Mouse (Mus musculus): ENCODE measurements at regions not wholly inside any gene's neighbourhood (a gene's known extent, or its start where the extent isn't known, plus 50 kb on each side); places are given as distances from the start of the nearest gene placed in this dataset.

- Histone ChIP-seq H3K36me3 (ENCODE audit: control insufficient read depth, insufficient read depth, low read length) (no peaks in the 10 kb centered on the region), H3K9ac (ENCODE audit: low read length) (no peak overlapping the region), H3K27ac (ENCODE audit: low read depth) (no peak overlapping the region), H3K4me1 (replicated peaks; ENCODE audit: control insufficient read depth, insufficient read depth, low read length) (peaks cover 12% of the 10 kb centered on the region), H3K27me3 (replicated peaks; ENCODE audit: control insufficient read depth, insufficient read depth, low read length) (no peaks in the 10 kb centered on the region), H3K4me2 (ENCODE audit: low read length) (no peak overlapping the region), H3K4me3 (ENCODE audit: low read depth, low read length) (no peak overlapping the region), H3K9me3 (ENCODE audit: control insufficient read depth, low read length) (no peaks in the 10 kb centered on the region)
- WGBS = 22% methylated on average over 2 of the region's 2 CpGs
- 0 out of 2 replicates have a peak, but pooled peaks have one; percentile 43 for ATAC-seq (replicated peaks; ENCODE audit: low FRiP score, low TSS enrichment, low read depth)
- DNase-seq (ENCODE audit: low spot score) = no peak
Observed at GRCm38 (mm10) chr4:87657855-87658254, 375.3 kb downstream of the Mllt3 start.

- DNase-seq (ENCODE audit: low spot score) (no peak), ATAC-seq (replicated peaks; ENCODE audit: low FRiP score, low TSS enrichment, low read depth) (no peak)
- Histone ChIP-seq H3K27me3 (replicated peaks; ENCODE audit: control insufficient read depth, insufficient read depth, low read length) (no peaks in the 10 kb centered on the region), H3K9me3 (ENCODE audit: control insufficient read depth, low read length) (no peaks in the 10 kb centered on the region), H3K4me3 (ENCODE audit: low read depth, low read length) (no peak overlapping the region), H3K36me3 (ENCODE audit: control insufficient read depth, insufficient read depth, low read length) (no peaks in the 10 kb centered on the region), H3K9ac (ENCODE audit: low read length) (no peak overlapping the region), H3K27ac (ENCODE audit: low read depth) (no peak overlapping the region), H3K4me2 (ENCODE audit: low read length) (no peak overlapping the region), H3K4me1 (replicated peaks; ENCODE audit: control insufficient read depth, insufficient read depth, low read length) (peaks cover 13% of the 10 kb centered on the region)
- WGBS = 80% methylated on average over 5 of the region's 5 CpGs
Observed at GRCm38 (mm10) chr4:87653440-87654165, 379.6 kb downstream of the Mllt3 start.

- ATAC-seq (replicated peaks; ENCODE audit: low FRiP score, low TSS enrichment, low read depth) = no peak
Observed at GRCm38 (mm10) chr4:87652314-87652934, 380.7 kb downstream of the Mllt3 start.

GRCm38 (mm10) chr4:87651275-87651674 lies 381.9 kb downstream of the Mllt3 start:
- no peak overlapping the region for H3K27ac ChIP-seq (ENCODE audit: low read depth)
- H3K36me3 ChIP-seq (ENCODE audit: control insufficient read depth, insufficient read depth, low read length) = no peaks in the 10 kb centered on the region
- H3K4me3 ChIP-seq (ENCODE audit: low read depth, low read length) = no peak overlapping the region
- 79% methylated on average over 3 of the region's 3 CpGs for WGBS
- no peak overlapping the region for H3K4me2 ChIP-seq (ENCODE audit: low read length)
- no peaks in the 10 kb centered on the region for H3K27me3 ChIP-seq (replicated peaks; ENCODE audit: control insufficient read depth, insufficient read depth, low read length)
- H3K4me1 ChIP-seq (replicated peaks; ENCODE audit: control insufficient read depth, insufficient read depth, low read length) = peaks cover 12% of the 10 kb centered on the region
- H3K9me3 ChIP-seq (ENCODE audit: control insufficient read depth, low read length) = no peaks in the 10 kb centered on the region
- DNase-seq (ENCODE audit: low spot score) (no peak), ATAC-seq (replicated peaks; ENCODE audit: low FRiP score, low TSS enrichment, low read depth) (no peak)
- H3K9ac ChIP-seq (ENCODE audit: low read length) = no peak overlapping the region

More at GRCm38 (mm10) chr4:87652314-87652934, 380.7 kb downstream of the Mllt3 start:
- H3K4me1 ChIP-seq (replicated peaks; ENCODE audit: control insufficient read depth, insufficient read depth, low read length) = peaks cover 12% of the 10 kb centered on the region
- H3K9me3 ChIP-seq (ENCODE audit: control insufficient read depth, low read length) = no peaks in the 10 kb centered on the region
- DNase-seq (ENCODE audit: low spot score) = no peak
- no peaks in the 10 kb centered on the region for H3K36me3 ChIP-seq (ENCODE audit: control insufficient read depth, insufficient read depth, low read length)
- no peak overlapping the region for H3K27ac ChIP-seq (ENCODE audit: low read depth)
- no peaks in the 10 kb centered on the region for H3K27me3 ChIP-seq (replicated peaks; ENCODE audit: control insufficient read depth, insufficient read depth, low read length)
- no peak overlapping the region for H3K4me3 ChIP-seq (ENCODE audit: low read depth, low read length)
- WGBS = 70% methylated on average over 8 of the region's 8 CpGs
- no peak overlapping the region for H3K4me2 ChIP-seq (ENCODE audit: low read length)
- H3K9ac ChIP-seq (ENCODE audit: low read length) = no peak overlapping the region

GRCm38 (mm10) chr4:87650837-87651236 lies 382.3 kb downstream of the Mllt3 start:
- Histone ChIP-seq H3K27ac (ENCODE audit: low read depth) (no peak overlapping the region), H3K4me2 (ENCODE audit: low read length) (no peak overlapping the region), H3K9ac (ENCODE audit: low read length) (no peak overlapping the region), H3K36me3 (ENCODE audit: control insufficient read depth, insufficient read depth, low read length) (no peaks in the 10 kb centered on the region), H3K4me1 (replicated peaks; ENCODE audit: control insufficient read depth, insufficient read depth, low read length) (peaks cover 12% of the 10 kb centered on the region), H3K9me3 (ENCODE audit: control insufficient read depth, low read length) (no peaks in the 10 kb centered on the region), H3K4me3 (ENCODE audit: low read depth, low read length) (no peak overlapping the region), H3K27me3 (replicated peaks; ENCODE audit: control insufficient read depth, insufficient read depth, low read length) (no peaks in the 10 kb centered on the region)
- no peak for ATAC-seq (replicated peaks; ENCODE audit: low FRiP score, low TSS enrichment, low read depth)
- DNase-seq (ENCODE audit: low spot score) = no peak
- WGBS = 63% methylated on average over 6 of the region's 6 CpGs

DNA sequence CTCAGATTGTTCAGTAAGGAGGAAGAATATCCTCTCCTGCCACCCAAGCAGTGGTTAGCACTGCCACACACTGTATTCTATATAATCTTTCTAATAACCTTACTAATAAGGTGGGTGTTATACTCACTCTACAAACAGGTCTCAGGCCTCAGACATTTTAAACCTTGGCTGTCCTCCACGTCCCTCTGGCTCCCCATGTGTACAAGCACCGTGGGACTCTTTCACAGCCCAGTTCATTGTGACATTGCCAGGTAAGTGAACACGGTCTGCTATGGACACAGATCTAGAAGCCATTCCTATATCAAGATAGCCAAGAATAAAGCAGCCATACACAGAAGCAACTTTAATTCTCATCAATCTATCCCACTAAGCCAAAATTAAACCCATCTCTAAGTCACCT lies 382.8 kb downstream of the Mllt3 start:
- peaks cover 12% of the 10 kb centered on the region for H3K4me1 ChIP-seq (replicated peaks; ENCODE audit: control insufficient read depth, insufficient read depth, low read length)
- H3K27me3 ChIP-seq (replicated peaks; ENCODE audit: control insufficient read depth, insufficient read depth, low read length) = no peaks in the 10 kb centered on the region
- H3K9ac ChIP-seq (ENCODE audit: low read length) = no peak overlapping the region
- H3K9me3 ChIP-seq (ENCODE audit: control insufficient read depth, low read length) = no peaks in the 10 kb centered on the region
- no peak overlapping the region for H3K4me2 ChIP-seq (ENCODE audit: low read length)
- no peaks in the 10 kb centered on the region for H3K36me3 ChIP-seq (ENCODE audit: control insufficient read depth, insufficient read depth, low read length)
- H3K4me3 ChIP-seq (ENCODE audit: low read depth, low read length) = no peak overlapping the region
- no peak overlapping the region for H3K27ac ChIP-seq (ENCODE audit: low read depth)
- 90% methylated on average over 3 of the region's 3 CpGs for WGBS
- ATAC-seq (replicated peaks; ENCODE audit: low FRiP score, low TSS enrichment, low read depth) (no peak), DNase-seq (ENCODE audit: low spot score) (no peak)

DNA sequence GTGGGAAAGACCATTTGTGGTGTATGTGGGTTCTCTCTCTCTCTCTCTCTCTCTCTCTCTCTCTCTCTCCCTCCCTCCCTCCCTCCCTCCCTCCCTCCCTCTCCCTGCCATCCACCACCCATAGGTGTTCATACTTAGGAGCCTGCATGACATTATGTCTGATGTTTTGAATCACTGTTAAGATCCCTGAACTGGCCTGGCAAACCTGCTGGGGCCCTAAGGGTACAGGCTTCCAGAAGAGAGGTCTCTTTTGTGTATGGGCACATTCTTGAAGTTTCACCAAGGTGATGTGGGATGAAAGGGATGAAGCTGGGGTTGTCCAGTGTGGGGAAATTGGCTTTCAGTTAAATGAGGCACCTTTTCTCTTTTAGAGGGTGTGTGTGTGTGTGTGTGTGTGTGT lies 384.2 kb downstream of the Mllt3 start:
- H3K27ac ChIP-seq (ENCODE audit: low read depth) = no peak overlapping the region; the same call in 1 of the 2 replicates
- no peaks in the 10 kb centered on the region for H3K27me3 ChIP-seq (replicated peaks; ENCODE audit: control insufficient read depth, insufficient read depth, low read length)
- H3K9me3 ChIP-seq (ENCODE audit: control insufficient read depth, low read length) = peaks cover 4% of the 10 kb centered on the region
- H3K4me3 ChIP-seq (ENCODE audit: low read depth, low read length) = peak overlapping the region; percentile 25; the same call in 1 of the 2 replicates
- H3K4me1 ChIP-seq (replicated peaks; ENCODE audit: control insufficient read depth, insufficient read depth, low read length) = peaks cover 12% of the 10 kb centered on the region
- no peaks in the 10 kb centered on the region for H3K36me3 ChIP-seq (ENCODE audit: control insufficient read depth, insufficient read depth, low read length)
- no peak for DNase-seq (ENCODE audit: low spot score)
- ATAC-seq (replicated peaks; ENCODE audit: low FRiP score, low TSS enrichment, low read depth) = peak; percentile 59; the same call in 1 of the 2 replicates
- no peak overlapping the region for H3K9ac ChIP-seq (ENCODE audit: low read length)
- H3K4me2 ChIP-seq (ENCODE audit: low read length) = peak overlapping the region; percentile 67

GRCm38 (mm10) chr4:87647932-87648911 lies 384.9 kb downstream of the Mllt3 start:
- peak overlapping the region; percentile 67 for H3K4me2 ChIP-seq (ENCODE audit: low read length)
- H3K9ac ChIP-seq (ENCODE audit: low read length) = peak overlapping the region; percentile 11; the same call in 1 of the 2 replicates
- H3K4me3 ChIP-seq (ENCODE audit: low read depth, low read length) = peak overlapping the region; percentile 25
- no peaks in the 10 kb centered on the region for H3K36me3 ChIP-seq (ENCODE audit: control insufficient read depth, insufficient read depth, low read length)
- no peaks in the 10 kb centered on the region for H3K27me3 ChIP-seq (replicated peaks; ENCODE audit: control insufficient read depth, insufficient read depth, low read length)
- ATAC-seq (replicated peaks; ENCODE audit: low FRiP score, low TSS enrichment, low read depth) (peak; percentile 82), DNase-seq (ENCODE audit: low spot score) (peak; percentile 79)
- H3K27ac ChIP-seq (ENCODE audit: low read depth) = no peak overlapping the region; the same call in 1 of the 2 replicates
- 13% methylated on average over 26 of the region's 26 CpGs for WGBS
- H3K9me3 ChIP-seq (ENCODE audit: control insufficient read depth, low read length) = peaks cover 4% of the 10 kb centered on the region
- H3K4me1 ChIP-seq (replicated peaks; ENCODE audit: control insufficient read depth, insufficient read depth, low read length) = peaks cover 12% of the 10 kb centered on the region

All from intestine, embryonic 14.5 days (tissue).